Mouse (Mus musculus) common myeloid progenitor, adult 5-6 weeks (primary cell): ENCODE data around the gene Lrig3. TPM values are rescaled to one million over a fixed set of nuclear protein-coding genes. Genes with fewer than 3 reads are reported as not detected.

Experiments used
- ATAC-seq: replicated peaks from 2 replicates; pipeline ENCODE4 v1.8.0; 2016; ENCODE audit warnings: low read depth, mild to moderate bottlenecking, moderate TSS enrichment, inconsistent platforms; ENCODE audit not compliant: poor library complexity, severe bottlenecking
- total RNA-seq: library from RNA; stranded (forward); fragments of 200-1000, 187-1606 nt; gene quantifications from 2 replicates; pipeline ENCODE4 v1.2.3, GENCODE M21; 2017

Gene Lrig3
- total RNA-seq, 1 experiment from 2014 or later: 1.7 TPM

DNA sequence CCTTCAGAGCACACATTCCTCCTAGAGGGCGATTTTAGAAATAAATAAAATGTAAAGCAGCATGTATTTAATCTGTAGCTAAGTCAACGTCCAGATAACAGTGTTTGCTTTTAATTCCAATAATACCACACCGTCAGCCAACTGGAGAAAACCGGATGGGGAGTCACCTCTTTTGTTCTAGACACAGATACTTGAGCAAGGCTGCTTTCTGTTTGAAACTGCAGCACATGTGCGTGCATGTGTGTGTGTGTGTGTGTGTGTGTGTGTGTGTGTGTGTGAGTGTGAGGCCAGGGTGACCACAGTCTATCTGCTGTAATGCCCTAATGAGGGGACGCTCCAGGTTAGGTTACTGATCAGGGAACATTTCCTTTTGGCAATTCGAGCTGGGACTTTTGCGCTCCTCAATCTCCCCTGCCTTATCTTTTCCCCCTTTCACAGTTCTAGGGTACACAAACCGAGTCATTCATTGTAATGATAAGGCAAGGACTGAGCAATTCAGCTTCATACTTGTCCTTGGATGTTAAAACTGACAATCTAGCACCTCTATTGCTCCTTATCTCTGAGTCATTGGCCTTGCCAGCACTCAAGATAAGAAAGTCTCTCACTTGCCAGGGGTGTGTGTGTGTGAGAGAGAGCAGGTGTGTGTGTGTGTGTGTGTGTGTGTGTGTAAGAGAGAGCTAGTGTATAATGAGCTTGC lies 4.4 kb upstream of the Lrig3 start:
- no peak for ATAC-seq

DNA sequence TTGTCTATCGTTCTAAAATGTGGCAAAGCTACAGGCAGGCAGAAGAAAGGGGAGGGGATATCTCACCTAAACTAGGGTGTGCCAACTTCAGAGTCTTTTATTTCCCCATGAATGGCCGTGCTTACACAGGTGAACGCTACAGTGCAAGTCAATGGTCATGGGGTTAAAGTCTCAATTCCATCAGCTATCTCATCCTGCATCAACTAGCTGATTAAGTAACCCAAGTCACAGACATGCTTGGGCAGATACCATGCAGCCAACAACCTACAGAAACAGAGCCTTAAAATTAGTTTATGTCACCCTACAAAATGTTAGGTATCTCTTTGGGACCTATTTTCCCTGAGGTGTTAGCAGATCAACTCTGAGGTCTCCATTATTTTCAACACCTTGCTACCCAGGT lies 1.3 kb upstream of the Lrig3 start:
- no peak for ATAC-seq

DNA sequence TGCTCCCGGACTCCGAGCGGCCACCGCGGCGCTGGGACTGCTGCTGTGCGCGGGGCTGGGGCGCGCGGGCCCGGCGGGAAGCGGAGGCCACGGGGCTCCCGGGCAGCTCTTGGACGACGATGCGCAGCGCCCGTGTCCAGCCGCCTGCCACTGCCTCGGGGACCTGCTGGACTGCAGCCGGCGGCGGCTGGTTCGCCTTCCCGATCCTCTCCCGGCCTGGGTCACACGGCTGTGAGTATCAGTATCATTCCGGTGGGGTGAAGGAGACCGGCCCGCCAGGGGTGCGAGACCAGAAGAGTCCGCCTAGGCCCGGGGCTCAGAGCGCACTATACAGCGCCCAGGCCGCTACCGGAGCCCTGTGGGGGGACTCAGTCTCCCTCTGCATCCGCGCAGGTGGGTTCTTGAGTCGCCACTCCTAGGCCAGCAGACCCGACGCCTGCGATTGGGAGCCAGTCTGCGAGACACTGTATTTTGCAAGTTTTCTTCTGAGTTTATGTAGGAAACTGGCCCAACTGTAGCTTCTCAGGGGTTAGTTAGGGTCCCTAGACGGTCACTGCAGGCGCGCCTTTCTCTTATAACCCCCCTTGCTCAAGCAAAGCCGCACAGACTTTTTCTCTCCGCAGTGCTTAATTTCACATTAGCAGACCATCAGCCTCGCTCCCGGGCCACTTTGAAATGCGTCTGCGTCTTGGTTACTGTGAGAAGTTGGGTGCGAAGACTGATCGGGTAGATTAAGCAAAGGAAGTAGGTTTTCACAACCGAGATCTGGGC lies 698 bp downstream of the Lrig3 start:
- peak; percentile 50 for ATAC-seq

DNA sequence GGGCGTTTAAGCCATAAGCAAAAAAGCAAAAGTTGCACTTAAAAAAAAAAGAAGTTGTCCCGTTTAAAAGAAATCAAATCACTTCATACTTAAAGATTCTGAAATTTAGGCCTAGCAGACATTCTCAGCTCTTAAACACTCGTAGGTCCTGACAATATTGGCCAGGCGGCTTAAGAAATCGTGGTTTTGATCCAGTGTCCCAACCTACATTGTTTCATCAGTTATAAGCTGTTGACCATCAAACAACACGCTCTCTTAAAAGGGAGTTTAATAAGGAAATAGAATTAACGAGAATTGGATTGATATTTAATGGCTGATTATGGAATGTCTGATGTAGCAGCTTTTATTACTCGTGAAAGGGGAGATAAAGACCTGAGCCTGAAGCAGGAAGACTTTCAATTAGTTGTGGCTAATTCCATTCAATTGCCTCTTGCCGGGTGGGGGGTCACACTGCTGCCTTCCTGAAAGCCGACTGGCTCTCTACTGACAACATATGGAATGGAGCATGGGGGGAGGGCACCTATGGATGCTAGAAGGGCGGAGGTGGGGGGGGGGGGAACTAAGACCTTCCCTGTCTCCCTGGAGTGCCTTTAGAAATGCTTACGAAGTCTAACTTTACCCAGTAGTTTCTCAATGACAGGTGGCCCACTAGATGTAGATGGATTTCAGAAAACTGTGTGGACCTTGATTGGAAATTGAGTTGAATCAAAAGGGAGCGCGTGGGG lies 1.6 kb downstream of the Lrig3 start:
- ATAC-seq: no peak

DNA sequence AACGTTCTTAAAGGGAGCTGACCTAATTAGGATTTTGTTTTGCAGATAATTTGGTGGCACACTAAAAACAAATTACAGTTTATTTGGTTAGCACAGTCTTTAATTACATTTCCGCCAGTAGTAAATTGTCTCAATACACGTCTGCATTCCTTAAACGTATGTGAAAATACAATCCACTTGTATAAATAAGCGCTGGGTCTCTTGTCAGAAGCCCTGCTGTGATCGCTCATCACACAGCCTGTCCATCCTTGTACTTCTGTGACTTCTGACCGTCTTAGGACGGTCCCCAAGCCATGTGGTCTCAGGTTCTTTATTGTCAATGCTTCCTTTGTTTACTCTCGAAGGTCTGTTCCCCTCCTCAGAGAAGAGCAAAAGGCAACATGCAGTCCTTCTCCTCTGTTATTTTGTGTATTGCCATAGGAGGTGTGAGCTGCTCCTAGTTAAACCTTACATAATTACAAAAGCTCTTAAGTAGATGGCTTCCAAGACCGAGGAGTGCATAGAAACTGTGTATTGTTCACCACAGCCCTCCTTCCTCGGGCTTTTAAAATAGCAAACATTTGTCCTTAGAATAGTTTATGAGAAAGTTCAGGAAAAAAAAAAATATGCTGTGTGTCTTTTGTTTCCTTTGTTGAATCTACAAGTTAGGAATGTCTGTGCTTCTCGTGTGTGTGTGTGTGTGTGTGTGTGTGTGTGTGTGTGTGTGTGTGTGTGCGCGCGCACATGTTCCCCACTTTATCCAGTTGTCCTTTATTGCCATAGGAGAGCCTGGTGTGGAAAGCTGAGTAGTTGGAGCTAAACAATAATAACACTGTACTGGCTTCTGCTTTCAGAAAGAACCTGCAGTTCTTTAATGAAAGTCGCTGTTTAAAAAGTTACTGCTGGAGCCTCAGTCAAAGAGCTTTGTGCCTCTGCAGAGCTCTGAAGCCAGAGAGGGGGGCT lies 2.5 kb downstream of the Lrig3 start:
- ATAC-seq: no peak

DNA sequence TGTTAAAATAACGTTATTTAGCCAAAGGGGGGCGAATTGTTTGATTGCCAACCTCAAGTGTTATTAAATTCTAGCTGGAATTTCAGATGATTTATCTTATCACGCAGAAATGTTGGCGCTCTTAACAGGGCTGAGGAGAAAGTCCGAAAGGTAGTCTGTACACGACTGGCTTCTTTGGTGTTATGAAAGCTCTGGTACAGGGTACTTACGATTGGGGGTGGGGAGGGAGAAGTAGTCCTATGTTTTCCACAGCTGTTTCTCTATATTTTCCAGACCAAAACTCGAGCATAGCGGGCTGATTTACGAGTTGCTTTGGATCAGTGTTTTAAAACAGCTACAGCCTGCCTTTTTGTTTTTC lies 3.1 kb downstream of the Lrig3 start:
- no peak for ATAC-seq

DNA sequence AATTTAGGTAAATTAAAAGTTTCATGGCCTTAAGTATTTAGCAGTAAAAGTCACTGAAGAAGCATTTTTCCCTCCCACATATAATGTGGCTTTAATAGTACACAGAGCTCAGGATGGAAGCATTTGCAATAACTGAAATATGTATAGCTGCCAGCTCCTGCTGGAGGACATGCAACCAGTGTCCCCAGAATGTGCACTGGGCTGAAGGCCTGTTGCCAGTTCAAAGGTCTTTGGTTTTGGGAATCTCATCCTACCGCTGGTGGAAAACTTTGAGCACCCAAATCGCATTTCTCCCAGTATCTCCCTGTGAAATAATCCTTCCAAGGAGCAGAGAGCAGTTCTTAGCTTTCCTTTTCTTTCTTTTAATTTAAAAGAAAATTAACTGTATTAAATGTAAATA lies 4.1 kb downstream of the Lrig3 start:
- ATAC-seq: no peak

DNA sequence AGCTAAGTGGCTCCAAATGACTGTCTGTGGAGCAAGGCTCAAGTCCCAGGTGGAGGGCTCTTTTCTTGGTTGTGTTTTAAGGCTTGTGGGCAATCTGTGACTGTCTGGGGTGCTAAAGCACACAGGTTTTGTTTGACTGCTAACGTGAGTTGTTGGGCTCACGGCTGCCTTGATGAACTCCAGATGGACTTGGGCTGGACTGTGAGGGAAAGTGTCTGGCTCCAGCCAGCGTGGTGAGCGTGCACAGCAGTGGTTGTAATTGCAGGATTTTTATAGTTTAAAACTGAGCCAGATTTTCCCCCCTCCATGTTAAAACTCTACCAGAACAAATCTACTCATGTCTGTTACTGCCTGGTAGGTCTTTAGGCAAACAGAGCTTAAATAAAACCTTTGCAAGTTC lies 4.5 kb downstream of the Lrig3 start:
- ATAC-seq: no peak

DNA sequence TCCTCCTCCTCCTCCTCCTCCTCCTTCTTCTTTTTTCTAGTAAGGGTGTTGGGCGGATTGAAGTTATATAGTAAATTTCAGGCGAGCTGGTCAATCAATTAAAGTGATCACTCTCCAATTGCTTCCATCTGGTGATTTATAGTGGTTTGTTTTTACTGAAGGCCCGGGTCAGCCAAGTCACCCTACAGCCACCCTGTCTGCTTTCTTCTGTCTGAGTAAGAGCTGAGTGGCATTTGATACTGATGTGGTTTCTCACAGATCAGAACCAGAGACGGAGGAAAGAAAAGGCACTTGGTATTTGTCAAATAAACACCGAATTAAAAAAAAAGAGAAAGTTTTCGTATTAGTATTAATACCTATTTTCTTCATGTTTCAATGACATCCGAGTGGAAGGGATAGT lies 7.8 kb downstream of the Lrig3 start:
- ATAC-seq: no peak

DNA sequence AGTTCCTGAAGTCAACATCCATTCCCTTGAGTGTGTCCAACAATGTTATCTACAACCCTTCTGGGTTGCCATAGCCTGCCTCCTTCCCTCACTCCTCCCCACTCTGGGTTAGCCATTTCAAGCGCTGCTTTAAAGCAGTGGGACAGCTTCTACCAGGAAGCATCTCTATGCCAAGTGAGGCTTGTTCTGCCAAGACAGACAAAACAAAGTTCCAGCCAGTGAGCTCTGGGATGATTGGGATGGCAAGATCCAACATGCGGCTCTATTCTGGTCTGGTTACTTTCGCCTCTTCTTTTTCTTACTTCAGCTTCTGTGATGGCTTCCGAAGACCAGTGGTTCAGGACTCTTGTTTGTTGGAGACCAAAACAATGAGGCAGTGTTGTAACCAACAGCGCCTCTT lies 16.0 kb downstream of the Lrig3 start:
- ATAC-seq: no peak

DNA sequence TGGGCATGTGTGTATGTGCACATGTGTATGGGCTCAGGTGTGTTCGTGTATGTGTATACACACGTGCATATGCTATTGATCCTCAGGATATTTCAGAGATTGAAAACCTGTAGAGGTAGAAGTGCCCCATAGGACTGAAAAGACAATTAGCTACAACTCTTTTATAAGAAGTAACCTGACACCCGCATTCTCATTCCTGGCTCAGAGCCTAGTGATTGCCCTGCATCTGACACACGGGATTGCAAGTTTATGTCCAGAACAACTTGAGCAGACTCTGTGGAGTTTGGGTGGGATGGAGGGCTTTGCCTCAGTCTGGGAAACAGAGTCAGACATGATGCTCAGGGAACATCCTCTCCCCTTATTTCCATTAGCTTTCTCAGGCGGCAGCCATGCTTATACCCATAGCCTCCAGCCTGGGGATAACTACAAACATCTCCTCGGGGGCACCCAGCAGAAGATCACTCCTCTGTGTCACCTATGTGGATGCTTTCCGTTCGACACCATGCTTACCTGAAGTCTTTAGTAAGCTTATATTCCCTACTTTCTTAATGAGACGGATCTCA lies 18.6 kb downstream of the Lrig3 start:
- ATAC-seq: no peak

DNA sequence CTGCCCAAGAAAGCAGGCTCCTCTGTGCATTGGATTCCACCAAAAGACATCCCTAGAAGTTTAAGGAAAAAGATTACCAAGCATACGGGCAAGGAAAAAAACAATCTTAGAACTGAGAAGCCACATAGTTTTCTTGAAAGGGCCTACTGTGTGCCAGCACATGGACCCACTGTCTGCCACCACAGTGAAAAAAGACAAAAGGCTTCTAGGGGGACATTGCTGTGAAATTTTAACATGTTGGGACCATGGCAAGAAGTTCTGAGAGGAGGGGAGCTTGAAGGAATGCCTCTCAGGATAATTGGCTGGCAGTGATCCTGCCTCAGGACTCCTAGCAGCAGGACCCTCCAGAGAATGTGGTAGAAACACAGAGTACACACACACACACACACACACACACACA lies 19.8 kb downstream of the Lrig3 start:
- no peak for ATAC-seq

DNA sequence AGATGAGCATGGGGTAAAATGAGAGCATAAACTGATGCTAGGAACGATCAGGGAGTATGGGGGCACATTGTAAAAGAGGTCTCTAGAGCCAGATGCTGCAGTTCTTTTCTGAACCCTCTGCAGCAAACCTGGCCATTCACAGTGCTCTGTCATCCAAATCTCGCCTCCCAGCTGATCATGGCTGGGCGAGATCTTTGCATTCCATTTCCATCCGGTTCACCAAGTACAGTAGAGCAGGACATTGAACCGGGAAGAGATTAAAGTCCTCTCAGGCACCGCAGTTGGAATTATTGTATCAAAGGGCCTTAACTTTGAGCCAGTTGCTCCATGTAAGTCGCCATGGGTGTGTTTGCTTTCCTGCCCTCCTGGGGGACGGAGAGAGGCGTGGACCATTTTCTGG lies 20.5 kb downstream of the Lrig3 start:
- no peak for ATAC-seq

DNA sequence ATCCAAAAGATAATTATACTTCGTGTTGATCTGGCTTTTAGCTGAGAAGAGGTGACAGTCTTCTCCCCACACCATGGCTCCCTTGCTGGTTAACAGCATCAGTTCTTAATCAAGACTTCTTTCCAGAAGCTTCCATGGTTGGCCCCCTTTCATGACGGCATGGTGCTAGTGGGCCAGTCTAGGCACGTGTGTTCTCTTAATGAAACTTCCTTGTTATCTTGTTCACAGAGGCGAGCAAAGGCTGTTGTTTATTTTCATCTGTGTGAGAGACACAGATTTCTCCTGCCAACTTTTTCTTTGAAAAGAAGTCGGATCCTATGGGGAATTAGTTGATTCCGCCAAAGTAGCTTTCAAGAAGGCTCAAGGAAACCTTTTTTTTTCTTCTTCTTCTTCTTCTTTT lies 21.3 kb downstream of the Lrig3 start:
- no peak for ATAC-seq

DNA sequence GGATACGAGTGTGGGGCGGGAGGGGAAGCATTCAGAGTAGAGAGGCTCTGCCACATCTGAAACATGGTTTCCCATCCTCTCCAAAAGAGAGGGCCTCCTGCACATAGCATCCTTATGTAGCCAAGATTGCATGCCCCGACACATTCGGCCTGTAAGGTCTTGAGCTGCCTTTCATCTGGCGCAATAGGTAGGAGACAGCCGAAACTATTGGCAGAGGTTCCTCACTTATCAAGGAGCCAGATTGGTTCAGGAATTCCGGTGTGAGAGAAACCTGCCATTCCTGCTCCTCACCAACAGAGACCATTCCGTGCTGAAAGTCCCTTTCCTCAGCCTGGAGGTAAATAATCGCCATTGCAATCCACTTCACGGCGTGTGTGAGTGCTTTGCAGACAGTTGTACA lies 22.1 kb downstream of the Lrig3 start:
- no peak for ATAC-seq

DNA sequence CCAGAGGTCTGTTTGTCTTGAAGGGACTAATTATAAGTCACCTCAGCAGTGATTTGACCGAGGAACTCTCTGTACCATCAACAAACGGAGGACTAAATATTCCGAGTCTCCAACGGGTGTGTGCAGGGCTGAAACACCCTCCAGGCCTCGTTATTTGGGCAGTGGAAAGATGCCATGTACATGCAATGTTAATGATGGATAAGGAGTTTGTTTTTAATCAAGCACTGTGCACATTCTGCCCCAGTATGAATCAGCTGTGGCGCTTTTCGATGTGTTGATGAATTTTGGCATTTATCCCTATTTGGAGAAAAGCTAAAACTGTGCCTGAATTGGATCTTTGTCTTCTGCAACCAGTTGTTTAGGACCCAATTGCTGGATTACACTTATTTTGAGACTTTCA lies 23.9 kb downstream of the Lrig3 start:
- ATAC-seq: no peak

DNA sequence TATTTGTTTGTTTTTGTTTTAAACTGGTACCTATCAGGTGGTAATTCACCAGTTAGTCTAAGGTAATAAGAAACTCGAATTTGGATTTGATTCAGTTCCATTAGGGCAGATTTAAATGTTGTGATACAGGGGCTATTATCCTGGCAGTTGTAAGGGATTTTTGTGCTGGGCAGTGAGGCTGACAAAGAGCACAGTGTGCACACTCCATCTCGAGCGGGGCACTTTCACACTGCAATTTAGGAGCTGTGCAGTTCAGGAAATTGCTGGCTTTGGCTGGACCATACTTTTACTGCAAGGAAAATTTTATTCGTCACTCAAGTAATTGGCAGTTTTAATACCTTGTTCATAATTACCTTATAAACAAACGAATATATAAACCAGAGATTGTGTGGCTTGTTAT lies 24.4 kb downstream of the Lrig3 start:
- ATAC-seq: no peak

DNA sequence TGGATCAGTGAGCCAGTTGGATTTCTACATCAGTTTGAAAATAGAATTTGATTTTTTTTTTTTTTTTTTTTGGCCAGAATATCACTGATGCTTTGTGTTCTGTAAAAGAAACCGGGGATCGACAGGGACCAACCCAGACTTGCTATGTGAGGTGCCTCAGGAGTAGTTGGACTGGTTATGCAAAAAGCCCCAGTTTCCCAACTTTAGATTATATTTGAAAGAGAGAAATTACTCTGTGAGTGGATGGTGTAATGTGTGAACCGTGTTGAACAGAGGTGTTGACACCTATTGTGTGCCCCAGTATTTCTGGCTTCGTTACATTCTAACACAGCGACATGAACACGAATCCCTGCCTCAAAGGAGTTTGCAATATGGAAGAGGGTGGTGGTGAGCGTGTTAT lies 25.9 kb downstream of the Lrig3 start:
- ATAC-seq: no peak

DNA sequence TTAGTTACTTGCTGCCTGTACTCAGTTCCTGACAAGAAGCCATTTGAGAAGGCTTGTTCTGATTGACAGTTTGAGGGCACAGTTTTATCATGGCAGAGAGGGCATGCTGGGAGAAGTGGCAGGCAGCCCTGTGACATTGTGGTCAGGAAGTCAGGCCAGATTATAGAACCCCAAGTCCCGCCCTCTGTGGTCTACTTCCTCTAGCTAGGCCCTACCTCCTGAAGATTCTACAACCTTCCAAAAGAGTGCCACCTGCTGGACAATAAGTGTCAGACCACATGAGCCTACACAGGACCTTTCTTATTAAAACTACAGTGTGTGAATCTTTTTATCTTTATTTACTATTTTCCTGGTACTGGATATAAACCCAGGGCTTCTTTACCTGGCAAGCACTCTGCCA lies 28.9 kb downstream of the Lrig3 start:
- ATAC-seq: peak; percentile 100

DNA sequence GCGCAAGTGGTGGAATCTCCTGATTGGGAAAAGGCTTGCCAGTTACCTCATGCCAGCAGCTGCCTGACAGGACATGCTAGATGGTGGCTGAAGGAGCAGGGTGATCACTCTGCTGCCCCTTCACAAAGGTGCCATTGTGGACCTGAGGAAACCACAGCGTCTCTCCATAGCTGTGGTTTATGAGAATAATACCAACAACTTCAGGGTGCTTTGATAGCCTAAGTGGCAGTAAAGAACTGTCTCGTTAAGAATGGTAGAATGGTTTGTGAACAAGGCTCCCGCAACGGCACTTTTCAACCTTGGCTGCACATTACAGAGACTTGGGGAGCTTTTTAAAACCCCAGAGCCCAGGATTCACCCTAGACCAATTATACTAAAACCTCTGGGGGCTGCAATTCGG lies 29.7 kb downstream of the Lrig3 start:
- no peak for ATAC-seq
